Mouse (Mus musculus) heart, postnatal 10 days (tissue): ENCODE data around the gene Zfp90. TPM values are rescaled to one million over a fixed set of nuclear protein-coding genes. Genes with fewer than 3 reads are reported as not detected.
"Not testable (repeated sequence)": the region's sequence is repeated elsewhere in the genome, so short reads cannot be mapped to it uniquely, and the experiment has no call there.

Experiments used
- DNase-seq, 2 experiments: peaks; one replicate each; pipeline ENCODE4 v3.0.0; 2021
- intact Hi-C: fragments of 180-260 bp; cut with DNase I; formaldehyde crosslinking; loops from one replicate; pipeline ENCODE4 v1.15.1; 2025
- total RNA-seq, 2 experiments: library from RNA; stranded (reverse); gene quantifications; 2 replicates each; pipeline ENCODE4 v1.2.3; 2021

The Zfp90 gene
- total RNA-seq, 2 experiments from 2014 or later: 8.1 to 9.1 TPM

DNA sequence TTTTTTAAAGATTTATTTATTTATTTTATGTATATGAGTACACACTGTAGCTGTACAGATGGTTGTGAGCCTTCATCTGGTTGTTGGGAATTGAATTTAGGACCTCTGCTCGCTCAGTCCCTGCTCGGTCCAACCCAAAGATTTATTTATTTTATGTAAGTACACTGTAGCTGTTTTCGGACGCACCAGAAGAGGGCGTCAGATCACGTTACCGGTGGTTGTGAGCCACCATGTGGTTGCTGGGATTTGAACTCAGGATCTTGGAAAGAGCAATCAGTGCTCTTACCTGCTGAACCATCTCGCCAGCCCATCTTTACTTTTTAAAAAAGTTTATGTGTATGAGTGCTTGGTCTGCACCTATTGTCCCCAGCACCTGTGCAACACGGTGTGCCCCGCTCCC is 16.8 kb downstream of the Zfp90 start:
- DNase-seq, intact Hi-C loops: not testable (repeated sequence)

DNA sequence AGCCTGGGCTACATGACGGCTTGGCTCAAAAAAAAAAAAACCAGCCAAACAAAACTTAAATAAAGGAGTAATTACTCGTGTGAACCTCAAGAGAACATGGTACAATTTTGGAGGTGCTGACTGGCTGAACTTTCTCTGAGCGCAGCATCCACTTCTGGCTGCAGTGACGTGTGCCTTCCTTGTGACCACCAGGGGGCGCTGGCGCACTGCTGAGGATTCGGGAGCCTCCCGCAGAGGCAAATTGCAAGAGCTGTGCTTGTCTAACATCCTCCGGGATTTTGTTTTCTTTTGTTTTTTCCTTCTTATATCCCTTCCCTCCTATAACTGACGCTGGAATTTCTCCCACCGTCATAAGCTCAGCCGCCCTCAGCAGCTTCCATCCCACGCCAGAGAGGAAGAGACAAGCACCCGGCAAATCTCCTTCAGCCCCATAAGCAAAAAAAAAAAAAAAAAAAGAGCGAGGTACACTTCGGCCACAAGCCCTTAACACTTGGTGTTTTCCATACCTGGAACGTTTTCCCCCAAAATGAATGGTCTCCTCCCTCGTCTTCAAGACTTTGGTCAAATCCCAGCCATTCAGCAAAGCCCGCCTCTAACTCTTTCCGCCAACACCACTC is 17.9 kb downstream of the Zfp90 start:
- peak; percentile 88 to 93 for DNase-seq
- intact Hi-C loops: loop anchor here (1.0 kb wide), 2 partner anchors 101 to 214 kb away; no protein-coding TSS in a partner anchor

DNA sequence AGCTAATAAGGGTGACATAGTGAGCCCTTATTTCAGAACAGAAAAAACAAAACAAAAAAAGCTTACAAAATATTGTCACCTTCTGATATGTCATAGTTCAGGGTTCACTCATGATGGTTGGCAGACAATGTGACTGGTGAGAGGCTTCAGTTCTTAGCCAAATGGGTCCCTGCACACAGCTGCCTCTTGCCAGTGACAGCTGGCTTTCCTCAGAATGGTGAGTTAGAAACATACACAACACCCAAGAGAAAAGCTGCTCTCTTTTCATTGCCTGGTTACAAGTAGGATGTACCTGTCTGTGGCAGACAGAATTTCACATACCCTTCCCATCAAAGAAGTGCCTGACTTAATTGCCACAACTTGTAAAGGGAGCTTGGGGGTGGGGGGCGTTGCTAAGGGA is 18.5 kb downstream of the Zfp90 start:
- DNase-seq: no peak
- intact Hi-C loops: loop anchor here (1.0 kb wide), 2 partner anchors 101 to 214 kb away; no protein-coding TSS in a partner anchor

DNA sequence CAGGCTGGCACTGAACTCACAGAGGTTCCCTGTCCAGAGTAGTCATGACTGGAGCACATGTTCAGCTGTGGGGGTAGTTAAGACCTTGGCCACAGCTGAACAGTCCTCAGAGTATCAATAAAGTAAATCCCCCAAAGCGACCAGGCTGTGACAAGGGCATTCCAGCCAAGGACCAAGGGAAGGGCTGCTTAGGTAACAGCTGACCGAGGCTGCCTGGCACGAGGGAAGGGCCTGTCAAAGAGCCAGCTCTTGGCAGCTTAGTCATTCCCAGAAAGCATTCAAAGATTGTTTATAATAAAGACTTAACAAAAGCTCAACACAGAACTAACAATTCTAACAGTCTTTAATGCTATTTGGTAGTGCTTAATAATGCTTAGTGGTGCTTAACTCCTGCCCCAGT is 22.7 kb downstream of the Zfp90 start:
- peak; percentile 50 to 55 for DNase-seq
- intact Hi-C loops: no loop called here

DNA sequence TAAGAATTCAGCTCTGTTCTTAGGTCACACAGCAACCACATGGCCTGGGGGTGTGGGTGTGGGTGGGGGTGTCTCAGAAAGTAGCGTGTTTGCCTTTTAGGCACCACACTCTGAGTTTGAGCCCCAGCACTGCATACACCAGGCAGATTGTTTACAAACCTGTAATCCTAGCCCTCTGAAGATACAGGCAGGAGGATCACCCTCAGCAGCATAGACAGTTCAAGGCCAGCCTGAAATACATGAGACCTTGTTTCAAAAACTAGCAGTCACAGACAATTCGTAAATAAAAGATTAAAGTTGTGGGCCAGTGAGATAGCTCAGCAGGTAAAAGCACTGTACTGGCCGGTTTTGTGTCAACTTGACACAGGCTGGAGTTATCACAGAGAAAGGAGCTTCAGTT is 25.0 kb downstream of the Zfp90 start:
- intact Hi-C loops: no loop called here
- DNase-seq: no peak

DNA sequence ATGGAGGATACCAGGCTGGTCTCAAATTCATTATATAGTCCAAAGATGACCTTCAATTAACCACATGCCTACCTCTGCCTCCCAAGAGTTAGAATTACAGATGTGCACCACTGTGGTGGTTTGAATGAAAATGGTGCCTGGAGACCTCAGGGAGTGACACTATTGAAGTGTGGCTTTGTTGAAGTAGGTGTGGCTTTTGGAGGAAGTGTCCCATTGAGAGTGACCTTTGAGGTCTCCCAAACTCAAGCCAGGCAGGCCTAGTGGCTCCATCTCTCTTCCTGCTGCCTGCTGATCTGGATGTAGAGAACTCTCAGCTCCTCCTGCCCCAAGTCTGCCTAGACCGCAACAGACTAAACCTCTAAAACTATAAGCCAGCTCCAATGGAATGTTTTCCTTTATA is 27.6 kb downstream of the Zfp90 start:
- no peak for DNase-seq
- intact Hi-C loops: no loop called here

DNA sequence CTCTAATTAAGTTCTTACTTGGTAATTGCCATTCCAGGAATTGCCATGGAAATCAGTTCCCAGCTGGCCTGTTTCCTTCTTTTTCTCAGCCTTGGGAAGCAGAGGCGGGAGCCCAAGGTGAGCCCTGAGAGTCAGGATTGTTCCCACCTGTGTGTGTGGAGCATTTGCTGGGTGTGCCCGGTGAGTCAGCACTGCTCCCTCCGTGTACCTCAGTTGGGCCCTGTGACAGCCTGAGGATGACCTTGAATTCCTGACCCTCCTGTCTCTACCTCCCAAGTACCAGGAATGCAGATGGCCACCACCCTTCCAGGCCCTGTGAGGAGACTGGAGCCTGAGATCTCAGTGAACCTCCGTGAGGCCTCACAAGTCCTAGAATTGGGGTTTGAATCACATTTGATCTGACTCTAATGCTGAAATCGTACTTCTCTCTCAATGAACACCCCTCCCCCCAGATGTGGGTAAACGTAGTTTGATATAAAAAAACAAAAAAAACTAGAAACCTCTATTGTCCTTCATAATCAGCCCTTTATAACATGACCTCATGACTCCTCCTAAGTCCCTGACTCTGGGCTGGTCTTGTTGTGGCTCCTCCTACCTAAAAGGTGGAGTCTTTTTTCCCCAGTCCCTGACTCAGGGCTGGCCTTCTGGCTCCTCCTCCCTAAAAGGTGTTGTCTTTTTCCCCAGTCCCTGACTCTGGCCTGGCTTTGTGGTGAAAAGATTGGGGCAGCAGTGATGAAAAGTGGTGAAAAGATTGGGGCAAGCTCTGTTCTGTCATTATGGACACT is 36.4 kb downstream of the Zfp90 start:
- no peak for DNase-seq
- intact Hi-C loops: no loop called here

DNA sequence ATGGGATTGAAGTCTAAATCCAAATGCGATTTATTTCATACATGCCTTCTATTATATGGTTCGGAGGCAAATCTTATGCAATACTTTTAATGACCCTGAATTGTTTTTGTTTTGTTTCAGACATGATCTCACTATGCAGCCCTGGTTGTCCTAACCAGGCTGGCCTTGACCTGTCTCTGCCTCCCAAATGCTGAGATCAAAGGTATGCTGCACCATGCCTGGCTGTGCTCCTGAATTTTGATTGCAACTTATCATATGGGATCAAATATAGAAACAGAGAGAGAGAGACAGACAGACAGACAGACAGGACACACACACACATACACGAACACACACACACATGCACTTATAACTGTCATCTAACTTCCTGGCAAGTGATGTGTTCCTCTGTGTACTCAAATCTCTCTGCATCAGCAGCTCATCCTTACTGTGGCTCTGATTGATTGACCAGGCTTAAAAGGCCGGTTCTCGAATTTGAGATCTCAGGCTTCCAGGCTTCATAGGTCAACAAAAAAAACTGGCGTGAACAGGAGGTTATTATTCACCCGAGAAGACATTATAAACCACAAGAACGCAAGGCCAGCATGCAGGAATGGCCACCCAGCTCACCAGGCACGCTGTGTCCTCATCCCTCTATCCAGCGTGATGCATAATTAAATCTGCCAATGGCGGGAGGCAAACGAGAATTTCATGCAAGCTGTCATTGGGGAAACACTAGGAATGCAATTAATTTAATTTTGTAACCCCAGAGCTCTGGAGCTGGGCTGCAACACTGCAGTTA is 37.8 kb downstream of the Zfp90 start:
- intact Hi-C loops: no loop called here
- DNase-seq: no peak

DNA sequence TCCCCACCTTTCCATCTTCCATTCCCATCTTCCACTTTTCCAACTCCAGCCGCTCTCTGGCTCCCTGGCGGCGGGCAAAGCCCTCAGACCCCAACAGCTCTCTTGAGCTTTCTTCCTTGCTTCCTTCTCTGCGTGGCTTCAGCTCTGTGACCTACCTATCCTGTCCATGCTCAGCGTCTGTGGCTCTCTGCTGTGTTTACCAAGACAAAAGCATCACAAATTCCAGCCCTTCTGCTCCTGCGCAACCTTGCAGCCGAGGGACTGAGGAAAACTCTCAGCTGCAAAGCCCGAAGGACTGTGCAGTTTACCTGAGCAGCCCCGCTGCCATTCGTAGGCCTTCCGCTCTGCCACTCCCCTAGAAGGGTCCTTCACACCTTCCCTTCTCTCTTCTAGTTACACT is 38.9 kb downstream of the Zfp90 start:
- intact Hi-C loops: no loop called here
- DNase-seq: no peak

DNA sequence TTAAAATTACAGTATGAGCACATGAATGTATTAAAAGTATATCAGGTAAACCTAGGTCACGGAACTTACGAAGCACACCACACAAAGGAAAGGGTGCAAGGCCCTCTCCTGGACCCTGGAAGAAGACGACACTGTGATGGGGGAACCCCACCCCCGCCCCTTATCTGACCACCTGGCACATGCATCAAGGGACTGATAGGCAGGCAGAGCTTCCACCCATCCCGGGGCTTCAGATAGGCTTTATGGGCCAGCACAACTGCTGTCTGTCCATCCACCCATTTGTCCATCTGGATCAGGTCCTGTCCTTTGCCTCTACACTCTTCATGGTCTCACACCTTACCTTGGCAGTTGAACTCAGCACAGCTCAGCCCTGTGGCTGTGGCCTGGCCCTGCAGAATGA is 47.0 kb downstream of the Zfp90 start:
- DNase-seq: no peak
- intact Hi-C loops: no loop called here

DNA sequence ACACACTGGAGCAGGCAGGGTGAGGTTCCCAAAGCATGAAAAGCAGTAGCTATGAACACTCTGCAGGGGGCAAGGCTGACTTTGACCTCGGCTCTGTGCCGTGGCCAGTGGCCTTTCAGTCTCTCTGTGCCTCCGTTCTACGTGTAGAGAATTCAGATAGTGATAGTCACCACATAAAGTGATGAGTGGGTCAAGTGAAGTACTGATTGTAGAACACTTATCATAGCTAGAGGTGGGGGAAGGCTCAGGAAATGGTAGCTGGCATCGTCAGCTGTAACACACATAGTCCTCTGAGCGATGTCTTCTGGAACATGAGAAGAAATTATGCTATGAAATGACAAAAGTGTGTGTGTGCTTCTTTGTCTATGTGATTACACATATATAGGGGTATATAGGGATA is 48.7 kb downstream of the Zfp90 start:
- DNase-seq: no peak
- intact Hi-C loops: no loop called here

DNA sequence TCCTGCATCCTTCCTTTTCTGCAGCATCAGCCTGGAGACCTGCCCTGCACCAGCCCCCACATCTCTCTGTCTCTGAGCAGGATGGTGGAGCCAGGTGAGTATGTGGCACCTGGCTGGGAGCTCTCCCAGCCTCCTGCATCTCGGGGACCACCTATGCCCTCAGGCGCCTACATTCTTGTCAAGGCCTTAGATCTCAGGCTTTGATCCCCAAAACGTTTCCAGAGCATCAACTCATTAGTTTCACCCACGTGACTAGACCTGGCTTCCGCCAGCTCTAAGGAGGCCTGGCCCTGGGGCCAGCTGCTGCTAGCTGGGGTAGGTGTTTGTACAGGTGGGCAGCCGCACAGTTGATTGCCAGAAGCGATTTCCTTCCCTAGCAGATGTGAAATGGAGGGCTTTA is 54.4 kb downstream of the Zfp90 start:
- DNase-seq: no peak
- intact Hi-C loops: no loop called here

DNA sequence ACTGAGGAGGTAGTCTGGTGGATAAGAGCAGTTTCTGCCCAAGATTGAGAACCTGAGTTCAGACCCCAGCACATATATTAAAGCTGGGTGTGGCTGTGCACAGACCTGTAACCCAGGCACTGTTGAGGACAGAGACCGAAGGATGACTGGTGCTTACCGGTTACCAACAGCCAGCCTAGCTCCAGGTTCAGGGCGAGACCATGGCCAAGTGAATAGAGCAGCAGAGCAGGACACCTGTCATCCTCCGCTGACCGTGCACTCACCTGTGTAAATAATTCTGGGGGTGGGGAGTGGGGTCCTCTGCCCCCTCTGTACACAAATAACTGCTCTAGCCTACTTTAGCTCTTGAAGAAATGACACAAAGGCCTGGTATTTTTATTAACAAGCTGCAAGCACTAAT is 58.9 kb downstream of the Zfp90 start:
- intact Hi-C loops: no loop called here
- DNase-seq: no peak

Other genes starting within 250 kb of the Zfp90 start
- gene Slc7a6, start 246.5 kb upstream of the Zfp90 start, total RNA-seq: 10 to 100 TPM; 17.8 to 20.3 TPM
- 10 to 100 TPM; 15.2 to 15.8 TPM for gene Slc7a6os, start 204.4 kb upstream of the Zfp90 start, total RNA-seq
- 10 to 100 TPM; 21.6 to 24.0 TPM for gene Prmt7, start 204.4 kb upstream of the Zfp90 start, total RNA-seq
- 1 to 10 TPM; 4.8 to 5.0 TPM for gene Smpd3, start 77.3 kb upstream of the Zfp90 start, total RNA-seq
- not detected for gene 6030452D12Rik, start 85.2 kb downstream of the Zfp90 start, total RNA-seq
- 1 to 10 TPM; 2.8 to 3.3 TPM for gene Cdh3, start 95.6 kb downstream of the Zfp90 start, total RNA-seq
- 100 to 1,000 TPM; 112 to 113 TPM for gene Gm10073, start 158.1 kb downstream of the Zfp90 start, total RNA-seq
- gene Cdh1, start 188.0 kb downstream of the Zfp90 start, total RNA-seq: under 1 TPM; 0.07 to 0.26 TPM